Mouse (Mus musculus) layer of hippocampus, postnatal 25 days (tissue): Measurements from ENCODE around the gene Dazl. TPM values are rescaled to one million over a fixed set of nuclear protein-coding genes. Genes with fewer than 3 reads are reported as not detected.

Source experiments
- DNase-seq, 2 experiments: peaks; one replicate each; pipeline ENCODE4 v3.0.0; 2022; ENCODE audit warnings: mixed read lengths in 2 of 2, low spot score in 1 of 2; ENCODE audit errors: extremely low spot score in 1 of 2
- total RNA-seq, 2 experiments: library from RNA; stranded (reverse); gene quantifications; 2 replicates each; pipeline ENCODE4 v1.2.3; 2021

The Dazl gene
- 1 to 10 TPM; 2.7 to 3.5 TPM for total RNA-seq

DNA sequence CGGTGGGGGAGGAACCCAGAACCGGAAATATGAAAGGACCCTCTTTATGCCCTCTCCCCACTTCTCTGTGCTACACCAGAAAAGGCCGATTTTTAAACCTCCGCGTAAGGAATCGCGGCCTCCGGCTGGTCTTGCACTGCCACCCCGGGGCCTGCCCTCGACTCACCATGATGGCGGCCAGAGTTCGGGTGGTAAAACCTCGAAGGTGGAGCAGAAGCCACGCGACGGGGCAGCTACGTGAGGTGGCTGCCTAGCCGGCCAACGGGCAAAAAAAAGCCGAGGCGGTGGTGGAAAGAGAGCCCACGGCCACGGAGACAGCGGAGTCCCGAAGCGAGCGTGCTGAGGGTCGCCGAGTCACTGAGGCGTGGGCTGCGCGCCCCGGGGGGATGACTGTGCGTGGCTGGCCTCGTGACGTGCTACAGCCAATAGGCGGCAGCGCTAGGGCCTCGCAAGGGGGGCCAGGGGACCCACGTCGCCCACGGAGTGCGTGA is at the start of gene Dazl:
Gene Dazl, minus strand, starts transcription at position 396 of the 491 bp plus-strand sequence.
- no peak for DNase-seq

DNA sequence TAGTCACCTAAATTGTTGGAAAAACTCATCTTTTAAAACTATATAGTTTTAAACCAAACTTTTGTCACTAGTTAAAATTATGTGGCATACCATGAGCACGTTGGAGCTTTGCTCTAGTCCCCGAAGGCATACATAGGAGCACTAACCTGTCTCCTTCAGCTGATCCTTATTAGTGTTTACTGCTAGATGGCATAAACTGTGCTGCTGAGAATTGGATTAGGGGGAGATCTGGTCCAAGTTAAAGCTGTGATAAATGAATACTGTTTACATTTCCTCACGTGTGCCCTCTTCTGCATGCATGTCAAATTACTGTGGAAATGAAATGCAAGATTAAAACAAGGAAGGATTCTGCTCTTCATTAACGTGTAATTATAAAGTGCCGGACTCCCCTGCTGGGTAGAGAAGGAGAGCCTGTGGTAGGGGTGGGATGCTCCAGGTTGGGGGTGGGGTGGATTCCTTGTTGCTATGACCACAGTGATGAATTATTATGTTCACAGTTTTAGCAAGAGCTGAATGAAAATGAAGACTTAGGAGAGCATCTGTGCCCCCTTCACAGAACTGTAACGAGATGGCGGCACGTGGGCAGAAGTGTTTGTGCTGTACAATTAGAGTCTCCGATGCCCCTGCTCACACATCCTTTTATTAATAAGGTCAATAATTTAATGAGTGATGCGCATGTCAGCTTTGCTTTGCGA is 48.6 kb upstream of the Dazl start:
- no peak for DNase-seq

DNA sequence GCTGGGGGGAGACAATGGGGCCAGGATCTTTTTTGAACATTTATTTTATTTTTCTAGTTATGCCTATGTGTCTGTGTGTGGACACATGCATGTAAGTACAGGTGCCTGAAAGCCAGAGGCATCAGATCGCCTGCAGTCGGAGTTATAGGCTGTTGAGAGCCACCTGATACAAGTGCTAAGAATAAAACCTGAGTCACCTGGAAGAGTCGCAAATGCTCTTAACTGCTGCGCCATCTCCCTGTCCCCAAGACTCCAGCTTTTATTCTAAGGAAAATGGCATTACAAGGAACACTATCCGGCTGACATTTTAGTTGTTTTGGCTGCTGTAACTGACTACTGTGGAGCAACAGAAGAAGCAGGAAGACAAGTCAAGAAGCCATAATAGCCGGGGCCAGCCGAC is 45.5 kb upstream of the Dazl start:
- no peak for DNase-seq

DNA sequence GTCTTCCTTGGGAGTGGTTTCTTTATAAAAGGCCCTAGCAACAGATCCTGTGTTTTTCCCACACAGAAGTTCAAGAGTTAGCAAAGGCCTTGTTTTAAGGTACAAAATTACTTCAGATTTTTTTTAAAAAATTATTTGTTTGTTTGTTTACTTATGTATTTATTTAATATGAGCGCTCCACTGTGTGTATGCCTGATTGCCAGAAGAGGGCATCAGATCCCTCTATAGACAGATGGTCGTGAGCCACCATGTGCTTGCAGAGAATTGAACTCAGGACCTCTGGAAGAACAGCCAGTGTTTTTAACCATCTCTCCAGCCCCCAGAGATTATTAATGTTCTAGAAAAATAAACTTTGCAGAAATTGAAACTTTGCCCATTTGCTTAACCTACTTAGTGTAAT is 42.3 kb upstream of the Dazl start:
- DNase-seq: no peak

DNA sequence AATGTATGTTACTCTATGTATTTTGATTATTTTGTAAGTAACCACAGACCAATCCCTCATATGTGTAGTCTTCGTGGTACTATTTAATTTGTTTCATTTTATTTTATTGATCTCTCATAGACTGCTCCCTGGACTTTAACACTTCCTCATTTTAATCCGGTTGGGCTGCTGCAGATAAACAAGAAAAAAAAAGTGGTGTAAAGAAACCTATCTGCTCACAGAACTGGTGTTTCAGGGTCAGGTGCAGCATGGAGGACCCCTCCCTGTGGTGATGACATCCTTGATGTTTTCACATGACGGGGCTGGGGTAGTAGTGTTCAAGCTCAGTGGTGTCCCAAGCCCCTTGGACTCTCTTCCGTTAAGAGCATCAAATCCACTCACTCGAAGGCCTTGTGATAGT is 41.3 kb upstream of the Dazl start:
- DNase-seq: no peak

DNA sequence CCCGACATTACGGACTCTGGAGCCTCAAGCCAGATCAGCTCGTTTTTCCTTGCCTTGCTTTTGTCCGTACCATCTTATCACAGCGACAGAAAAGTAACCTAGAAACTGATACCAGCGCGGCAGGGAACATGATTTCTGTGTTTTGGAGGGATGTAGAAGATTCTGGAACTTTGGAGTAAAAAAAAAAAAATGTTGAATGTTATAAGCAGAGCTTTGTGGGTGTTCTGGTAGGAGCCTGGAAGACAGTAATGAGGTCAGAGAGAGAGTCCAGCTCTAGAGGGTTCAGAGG is 38.5 kb upstream of the Dazl start:
- DNase-seq: no peak

DNA sequence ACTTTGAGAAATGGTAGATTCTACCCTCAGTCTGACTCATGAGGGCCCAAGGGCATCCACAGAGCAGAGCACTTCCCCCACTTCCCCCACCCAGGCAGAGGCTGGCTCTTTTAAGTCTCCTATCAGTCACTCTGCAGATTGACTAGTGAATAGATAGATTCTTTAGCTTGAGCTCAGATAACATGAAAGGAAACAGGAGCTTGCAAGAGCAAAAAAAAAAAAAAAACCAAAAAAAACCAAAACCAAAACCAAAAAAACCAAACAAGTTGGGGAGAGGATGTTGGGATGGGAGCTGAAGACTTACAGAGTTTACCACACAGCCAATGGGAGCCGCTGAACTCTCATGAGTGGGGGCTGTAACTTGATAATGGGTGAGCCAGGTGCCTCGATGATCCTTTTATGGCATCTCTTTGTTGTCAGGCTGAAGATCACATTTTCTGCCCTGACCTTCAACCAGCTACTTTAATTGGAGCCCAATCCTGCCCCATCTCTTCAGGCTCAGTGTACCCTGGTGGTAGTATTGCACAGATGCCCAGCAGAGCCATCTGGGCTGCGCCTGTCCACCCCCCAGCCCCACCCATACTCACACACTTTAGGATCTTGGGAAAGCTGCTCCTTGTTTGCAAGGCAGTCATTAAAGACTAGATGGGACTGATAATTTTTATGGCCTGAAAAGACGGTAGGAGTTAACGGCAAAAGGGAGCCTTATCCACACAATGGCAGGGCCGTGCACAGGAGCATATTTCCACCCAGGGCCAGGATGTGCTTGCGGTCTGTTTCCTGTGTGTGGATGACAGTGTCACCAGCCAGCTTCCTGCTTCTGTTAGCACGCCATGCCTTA is 38.0 kb upstream of the Dazl start:
- DNase-seq: no peak

DNA sequence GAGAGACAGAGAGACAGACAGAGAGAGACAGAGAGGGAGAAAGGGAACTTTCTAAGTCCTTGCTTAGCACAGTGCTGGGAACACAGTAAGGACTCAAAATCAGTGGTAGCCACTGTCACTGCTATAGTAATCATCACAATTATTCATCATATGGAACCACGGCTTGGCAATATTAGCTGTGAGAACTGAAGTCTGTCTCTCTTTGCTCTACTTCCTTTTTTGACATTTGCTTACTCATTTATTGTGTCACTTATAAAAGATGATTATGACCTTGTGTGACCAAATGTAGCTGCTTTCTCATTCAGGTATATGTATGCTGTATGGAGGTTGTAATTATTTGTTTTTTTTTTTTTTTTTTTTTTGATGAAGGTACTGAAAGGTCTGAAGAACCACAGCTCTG is 36.8 kb upstream of the Dazl start:
- no peak for DNase-seq

DNA sequence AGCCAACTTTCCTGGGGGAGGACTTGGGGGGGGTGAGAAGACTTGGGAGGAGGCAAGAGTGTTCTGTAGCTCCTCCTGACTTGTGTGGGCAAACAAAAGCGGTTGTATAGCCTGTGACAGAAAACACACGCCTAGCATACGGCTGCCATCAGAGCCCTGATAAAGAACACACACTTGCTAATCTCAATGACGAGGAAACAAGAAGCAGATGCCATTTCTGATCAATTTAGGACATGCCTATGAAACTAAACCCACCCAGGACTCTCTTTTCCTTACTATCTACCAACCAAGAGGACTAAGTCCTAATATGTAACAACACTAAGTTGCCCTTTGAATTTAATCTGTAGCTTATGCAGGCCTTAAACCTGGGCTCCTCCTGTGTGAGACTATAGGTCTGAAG is 31.2 kb upstream of the Dazl start:
- DNase-seq: no peak

DNA sequence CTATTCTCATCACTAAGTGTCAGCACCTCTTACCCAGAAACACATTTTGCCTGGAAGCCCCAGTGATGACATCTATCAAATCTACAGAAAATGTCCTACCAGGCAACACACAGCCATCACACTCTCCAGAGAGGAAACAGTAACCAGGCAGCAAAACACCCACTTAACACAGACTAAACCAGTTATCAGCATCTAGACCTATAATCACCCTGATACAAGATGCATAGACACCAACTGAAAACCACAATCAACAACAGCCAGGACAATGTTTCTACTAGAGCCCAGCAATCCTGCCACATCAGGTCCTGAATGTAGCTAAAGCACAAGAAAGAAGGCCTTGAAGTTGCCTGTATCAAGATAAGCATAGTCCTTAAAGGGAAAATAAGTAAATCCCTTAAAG is 25.4 kb upstream of the Dazl start:
- DNase-seq: no peak

DNA sequence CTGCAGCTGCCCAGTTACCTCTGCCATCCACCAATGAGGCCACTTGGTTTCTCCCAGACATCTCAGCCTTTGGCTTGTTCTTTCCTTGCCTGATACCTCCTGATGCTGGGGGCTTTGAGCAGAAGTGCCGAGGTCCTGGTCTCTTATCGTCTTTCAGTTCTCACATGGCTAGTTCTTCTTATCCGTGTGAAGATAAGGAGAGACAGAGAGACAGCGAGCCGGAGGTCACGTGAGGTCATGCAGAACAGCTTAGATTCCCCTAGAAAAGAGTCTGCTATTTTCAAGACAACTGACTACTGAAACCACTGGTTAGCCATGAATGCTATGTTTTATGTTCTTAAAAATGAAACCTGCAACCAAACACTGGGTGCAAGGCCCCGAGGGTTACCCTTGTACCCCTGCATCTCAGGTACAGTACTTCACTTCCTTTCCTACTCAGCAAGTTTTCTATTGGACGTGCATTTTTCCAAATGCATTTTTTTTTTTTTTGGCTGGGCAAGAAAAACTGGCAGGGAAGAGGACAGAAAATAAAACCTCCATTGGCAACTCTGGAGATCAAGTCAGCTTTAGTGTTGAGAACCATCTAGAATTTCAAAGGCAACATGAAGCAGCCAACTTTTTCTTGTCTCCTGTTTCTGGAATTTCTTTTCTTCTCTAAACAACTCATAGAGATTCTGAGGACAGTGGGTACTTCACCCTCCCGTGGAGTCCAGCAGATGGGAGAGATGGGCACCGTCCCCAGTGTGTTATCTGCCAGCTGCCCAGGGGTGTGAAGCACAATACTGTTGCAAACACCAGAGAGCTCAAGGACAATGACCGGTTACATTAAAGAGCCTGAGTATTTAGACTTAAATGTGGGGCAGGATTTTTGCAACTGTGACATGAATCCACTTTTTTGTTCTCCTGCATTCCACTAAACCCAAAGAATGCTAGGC is 23.0 kb upstream of the Dazl start:
- no peak for DNase-seq

DNA sequence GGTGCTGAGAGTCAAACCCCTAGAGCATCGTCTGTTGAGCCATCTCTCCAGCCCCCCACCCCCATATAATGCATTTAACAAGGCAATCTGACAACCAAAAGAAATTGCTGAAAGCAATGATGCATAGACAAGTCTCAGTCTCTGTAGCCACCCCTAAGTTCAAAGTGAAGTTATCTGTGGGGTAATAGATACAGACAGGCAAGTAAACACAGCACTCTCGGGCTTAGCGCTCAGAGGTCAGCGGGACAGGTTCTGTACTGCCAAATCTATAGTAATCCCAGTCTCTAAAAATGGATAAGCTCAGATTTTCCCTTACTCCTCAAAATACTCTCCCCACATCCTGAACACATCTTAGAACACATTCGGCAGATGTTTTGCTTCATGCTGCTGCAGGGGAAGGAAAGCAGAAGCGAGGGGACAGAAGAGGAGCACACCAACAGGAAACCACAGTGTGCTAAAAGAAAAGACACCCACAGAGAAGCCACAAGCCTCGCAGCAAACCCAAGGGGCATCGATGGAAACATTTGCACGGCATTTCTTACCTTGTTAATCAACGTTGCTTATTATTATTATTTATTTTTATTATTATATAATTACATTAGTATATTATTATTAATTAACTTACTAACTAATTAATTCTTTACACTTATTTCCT is 16.8 kb upstream of the Dazl start:
- no peak for DNase-seq

DNA sequence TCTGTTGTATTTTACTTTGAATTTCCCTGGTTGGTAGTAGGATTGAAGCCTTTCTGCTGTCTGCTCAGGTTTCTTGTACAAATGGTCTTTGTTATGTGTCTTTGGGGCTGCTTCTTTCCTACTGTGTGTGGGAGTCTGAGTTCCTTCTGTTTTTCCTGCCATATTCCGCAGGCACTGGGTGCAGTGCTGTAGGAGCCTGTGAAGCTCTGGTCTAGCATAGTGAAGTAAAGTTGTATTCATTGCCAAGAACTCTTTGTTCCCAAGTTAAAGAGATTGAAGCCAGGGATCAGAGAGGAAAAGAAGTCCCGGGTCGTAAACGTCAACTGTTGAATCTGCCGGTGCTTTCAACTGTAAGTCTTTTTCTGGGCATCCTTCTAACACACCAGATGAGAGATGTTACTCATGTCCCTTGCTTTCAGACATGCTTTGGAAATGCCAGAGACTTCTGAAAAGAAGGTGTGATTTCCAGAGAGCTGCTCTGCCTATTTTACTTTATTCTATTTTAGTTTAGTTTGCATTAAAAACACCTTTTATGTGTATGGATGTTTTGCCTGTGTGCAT is 16.2 kb upstream of the Dazl start:
- no peak for DNase-seq

DNA sequence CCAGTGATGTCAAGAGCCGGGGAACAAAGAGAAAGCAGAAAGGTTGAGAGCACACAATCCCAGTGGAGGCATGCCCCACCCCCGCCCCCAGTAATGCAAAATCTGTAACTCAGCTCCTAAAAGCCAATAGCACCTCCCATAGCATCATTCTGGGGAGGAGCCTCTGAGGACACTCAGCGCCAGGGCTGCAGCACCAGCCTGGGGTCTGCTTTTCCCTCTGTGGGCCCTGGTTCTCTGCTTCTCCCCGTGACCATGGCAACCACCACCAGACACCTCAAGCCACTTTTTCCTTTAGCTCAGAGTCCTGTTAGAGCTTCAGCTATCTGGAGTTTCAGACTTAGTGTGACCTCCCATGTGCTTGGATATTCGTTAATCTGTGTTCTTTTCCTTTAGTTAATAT is 15.4 kb upstream of the Dazl start:
- no peak for DNase-seq

DNA sequence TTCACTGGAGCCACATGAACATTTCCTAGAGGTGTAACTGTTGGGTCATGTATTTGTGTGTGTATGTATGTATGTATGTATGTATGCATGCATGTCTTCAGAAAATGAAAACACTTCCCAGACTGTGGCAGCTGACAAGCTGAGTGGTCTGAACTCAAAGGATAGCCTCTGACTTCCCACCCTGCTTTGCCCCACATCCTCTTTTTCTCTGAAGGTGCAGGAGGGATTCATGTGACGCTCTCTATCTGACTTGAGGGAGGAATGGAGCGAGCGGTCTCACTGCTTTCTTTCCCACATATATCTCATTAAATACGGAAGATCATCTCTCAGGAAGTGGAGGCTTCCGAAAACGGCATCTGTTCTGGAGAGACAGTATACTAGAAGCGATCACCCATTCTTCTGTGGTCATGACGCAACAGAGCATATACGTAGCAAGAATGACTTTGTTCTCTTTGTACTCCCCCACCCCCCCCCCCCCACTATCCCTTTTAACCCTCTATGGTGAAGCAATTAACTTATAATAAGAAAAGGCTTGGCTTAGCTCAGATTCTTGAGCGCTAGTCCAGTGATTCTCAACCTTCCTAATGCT is 14.7 kb upstream of the Dazl start:
- no peak for DNase-seq

DNA sequence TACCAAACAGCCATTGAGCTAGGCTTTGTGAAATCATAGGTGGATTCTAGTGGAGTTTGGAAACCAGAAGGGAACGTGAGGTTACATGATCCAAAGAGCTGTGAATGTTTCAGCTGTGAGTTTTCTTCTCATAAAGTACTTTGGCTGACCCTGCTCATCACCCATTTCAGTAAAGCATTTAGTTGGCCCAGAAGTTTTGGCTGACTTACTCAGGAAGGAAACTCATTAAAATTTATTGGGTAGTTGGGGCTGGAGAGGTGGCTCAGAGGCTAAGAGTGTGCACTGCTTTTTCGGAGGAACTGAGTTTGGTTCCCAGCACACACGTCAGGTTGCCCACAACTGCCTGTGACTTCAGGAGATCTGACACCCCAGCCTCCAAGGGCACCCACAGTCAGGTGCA is 9.4 kb upstream of the Dazl start:
- DNase-seq: no peak

DNA sequence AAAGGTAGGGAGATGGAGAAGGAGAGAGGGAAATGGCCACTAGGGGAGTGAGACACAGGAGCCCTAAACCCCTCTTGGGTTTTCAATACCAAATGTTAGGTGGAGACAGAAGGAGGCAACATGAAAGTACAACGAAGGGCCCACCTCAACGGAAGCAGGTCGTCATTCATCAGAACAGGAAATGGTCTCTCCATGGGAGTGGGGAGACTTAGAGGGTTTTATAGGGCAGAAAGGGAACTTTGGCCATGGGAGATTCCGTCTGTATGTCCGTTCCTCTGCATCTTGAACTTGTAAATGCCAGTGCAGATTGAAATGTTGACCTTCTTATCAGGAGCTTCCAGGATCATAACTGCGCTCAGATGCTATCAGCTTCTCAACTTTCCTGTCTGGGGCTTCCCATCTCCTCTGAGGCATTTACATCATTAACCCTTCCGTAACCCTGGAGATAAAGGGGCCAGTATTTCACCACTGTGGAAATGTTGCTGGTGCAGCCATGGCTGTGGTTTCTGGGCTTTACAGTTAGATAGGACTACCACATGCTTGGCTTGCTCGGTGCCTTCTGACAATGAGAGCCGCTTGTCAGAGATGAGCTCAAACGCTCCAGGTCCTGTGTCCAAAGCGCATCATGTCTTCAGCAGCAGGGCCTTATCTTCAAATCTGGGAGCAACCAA is 6.9 kb upstream of the Dazl start:
- DNase-seq: no peak

DNA sequence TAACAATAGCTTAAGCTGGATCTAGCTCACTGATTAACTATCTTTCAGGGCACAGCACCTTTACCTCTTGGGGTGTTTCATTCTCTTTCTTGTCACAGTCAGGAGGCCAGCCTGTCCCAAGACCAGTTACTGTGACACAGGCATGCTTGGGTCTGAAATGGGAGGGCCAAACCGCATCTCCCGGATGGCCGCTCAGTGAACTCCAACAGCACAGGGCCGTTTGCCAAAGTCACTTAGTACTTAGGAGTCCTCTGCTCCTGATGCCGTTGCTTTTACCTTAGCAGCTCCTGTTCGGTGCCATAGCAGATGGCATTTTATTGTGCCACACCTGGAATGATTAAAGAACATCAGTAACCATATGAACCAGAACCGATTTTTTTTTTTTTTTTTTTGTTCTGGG is 5.4 kb upstream of the Dazl start:
- DNase-seq: no peak

DNA sequence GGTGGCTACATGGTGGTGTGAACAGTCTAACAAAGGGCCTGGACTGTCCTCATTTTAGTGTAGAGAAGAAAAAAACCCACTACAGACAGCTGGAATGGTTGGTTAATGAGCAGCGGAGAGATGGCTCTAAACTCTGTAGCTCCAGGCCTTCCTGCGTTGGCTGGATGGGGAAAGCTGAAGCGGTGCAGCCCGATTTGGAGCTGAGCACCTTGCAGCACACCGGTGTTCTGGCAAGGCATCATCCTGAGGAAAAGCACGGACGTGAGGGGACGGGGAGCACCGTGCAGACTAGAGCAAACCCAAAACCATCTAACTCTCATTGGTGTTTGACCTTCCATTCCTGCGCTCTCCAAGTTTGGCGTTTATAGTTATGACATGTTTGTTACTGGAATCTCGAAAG is 1.3 kb upstream of the Dazl start:
- DNase-seq: no peak
